Mouse (Mus musculus) adrenal gland, postnatal 36 days (tissue): ENCODE measurements at regions not wholly inside any gene's neighbourhood (a gene's known extent, or its start where the extent isn't known, plus 50 kb on each side); places are given as distances from the start of the nearest gene placed in this dataset. TPM values are rescaled to one million over a fixed set of nuclear protein-coding genes. Genes with fewer than 3 reads are reported as not detected.

Experiments
- DNase-seq, 2 experiments: peaks; one replicate each; pipeline ENCODE4 v3.0.0; 2021; ENCODE audit warnings: mixed read lengths in 1 of 2
- microRNA-seq: library from miRNA; unstranded; fragments of <30 nt; microRNA quantifications from one replicate; pipeline ENCODE4 v1.2.0, GENCODE M21; 2021

DNA sequence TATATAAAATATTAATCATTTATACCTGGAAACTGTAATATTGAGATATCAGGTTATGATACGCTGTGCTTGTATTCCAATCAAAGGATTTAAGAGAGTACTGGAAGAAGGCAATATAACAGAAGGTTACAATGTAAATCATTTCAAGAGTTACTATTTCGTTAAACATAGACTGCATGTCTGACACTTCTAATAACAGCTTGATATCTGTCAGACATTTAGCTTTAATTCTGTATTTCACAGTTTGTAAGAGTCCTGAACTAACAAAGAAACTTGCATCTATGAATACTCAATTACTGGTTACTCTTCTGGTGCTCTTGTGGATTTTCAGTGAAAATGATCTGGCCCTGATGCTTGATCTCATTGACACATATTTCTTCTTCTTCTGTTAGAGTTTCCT, 840.6 kb downstream of the Cdh9 start:
- no peak for DNase-seq

DNA sequence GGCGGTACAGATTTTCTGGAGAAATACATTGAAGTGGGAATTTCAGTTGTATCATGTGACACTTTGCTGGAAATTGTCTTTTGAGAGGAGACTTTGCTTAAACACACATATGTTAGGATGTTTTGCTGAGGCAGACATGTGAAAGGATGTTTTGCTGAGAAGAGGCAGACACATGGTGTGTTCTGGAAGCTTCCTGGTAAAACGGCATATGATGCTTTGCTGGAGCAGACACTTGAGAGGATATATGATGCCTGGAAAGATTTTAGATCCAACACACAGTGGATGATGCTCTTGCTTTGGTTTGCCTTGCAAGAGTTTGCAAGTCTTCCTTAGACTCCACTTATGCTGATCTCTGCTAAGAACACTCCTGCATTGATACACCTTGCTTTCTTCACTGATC, 860.1 kb downstream of the Cdh9 start:
- no peak for DNase-seq

DNA sequence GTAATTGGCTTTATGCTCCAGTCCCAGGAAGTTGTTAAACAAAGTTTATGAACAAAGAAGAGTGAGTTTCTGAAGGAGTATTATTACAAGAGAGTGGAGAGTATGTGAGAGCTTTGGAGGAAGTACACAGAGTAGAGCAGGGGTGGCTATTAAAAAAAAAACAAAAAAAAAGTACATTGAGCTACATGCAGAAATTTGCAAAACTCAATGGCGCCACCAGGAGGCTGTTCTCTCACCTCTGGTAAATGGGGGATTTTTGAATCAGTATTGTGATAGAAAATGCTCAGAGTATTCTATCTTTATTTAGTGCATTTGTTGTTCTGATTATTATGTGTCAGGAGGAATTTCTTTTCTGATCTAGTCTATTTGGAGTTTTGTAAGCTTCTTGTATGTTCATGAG, 875.8 kb downstream of the Cdh9 start:
- peak in 1 of 2 experiments; percentile 3 for DNase-seq

DNA sequence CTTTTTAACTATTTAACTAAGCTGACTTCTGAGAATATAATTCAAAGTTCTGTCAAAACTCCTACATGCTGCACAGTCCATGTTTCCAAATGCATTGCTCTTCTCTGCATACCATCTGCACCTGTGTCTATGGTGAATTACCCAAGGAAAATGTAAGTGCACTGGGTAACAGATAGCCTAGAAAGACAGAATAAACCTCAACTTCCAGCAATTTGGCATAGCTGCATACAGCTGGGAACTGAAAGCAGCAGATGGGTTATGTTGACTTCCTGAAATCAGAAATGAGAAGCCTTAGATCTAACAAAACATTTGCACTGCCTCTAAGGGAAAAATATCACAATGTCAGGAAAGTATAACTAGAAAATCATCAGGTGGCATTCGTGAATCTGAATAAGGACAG, 886.4 kb downstream of the Cdh9 start:
- DNase-seq = no peak

DNA sequence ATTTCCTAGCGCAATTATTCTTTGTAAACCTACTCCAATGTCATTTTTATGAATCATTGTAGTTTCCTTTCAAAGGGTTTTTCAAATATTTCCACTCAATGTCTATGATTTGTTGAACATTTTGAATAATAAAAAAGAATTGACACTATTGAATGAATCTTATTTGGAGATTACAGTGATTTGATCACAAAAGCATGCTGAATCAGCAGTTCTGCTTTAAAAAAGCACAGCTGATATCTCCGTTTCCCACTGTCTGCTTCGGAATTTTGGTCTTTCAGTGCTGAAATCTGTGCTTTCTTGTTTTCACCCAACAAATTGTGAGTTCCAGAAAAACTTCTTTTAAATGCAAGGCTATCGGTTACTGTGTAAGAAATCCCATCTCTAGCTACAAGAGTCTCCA, 912.7 kb downstream of the Cdh9 start:
- DNase-seq = no peak

Small RNA genes in the stretch of these regions (microRNA-seq; reads per million reads assigned to microRNA genes)
- not detected for gene Gm22032
